1 mouse cellular context compared by ENCODE assay signal in genomic region chr3:159495243-159495801, GRCm38 (mm10).
TF ChIP-seq lines count a peak whose summit lies in the region.

TSS of gene Depdc1a (plus strand) at chr3:159495433.

TF ChIP-seq in CH12.LX, 34 proteins besides CTCF, POLR2A, EP300 and RAD21 (continued from another document):
- TF ChIP-seq UBTF (IDR thresholded peaks at IDR 0.05; ENCODE audit: low read depth, low read length) = peak; percentile 57; the same call in 1 of the 2 replicates
- TF ChIP-seq ZMIZ1 (IDR thresholded peaks at IDR 0.05; ENCODE audit: low read depth, low read length) = peak; percentile 91
- TF ChIP-seq JUND (conservative IDR thresholded peaks at IDR 0.05; ENCODE audit: low read depth, low read length) = no peak
- TF ChIP-seq CHD2 (IDR thresholded peaks at IDR 0.05; ENCODE audit: low read length) = no peak
- TF ChIP-seq JUN (IDR thresholded peaks at IDR 0.05; ENCODE audit: insufficient read depth, low read depth, low read length) = no peak
- peak; percentile 91 for TF ChIP-seq TBP (conservative IDR thresholded peaks at IDR 0.05; ENCODE audit: low read depth, low read length)
- no peak for TF ChIP-seq GABPA (IDR thresholded peaks at IDR 0.05; ENCODE audit: insufficient replicate concordance, low read depth, low read length)
- TF ChIP-seq POLR2AphosphoS2 (IDR thresholded peaks at IDR 0.05; ENCODE audit: low read depth, low read length) = peak; percentile 91
- TF ChIP-seq SMC3 (IDR thresholded peaks at IDR 0.05; ENCODE audit: low read depth, low read length) = no peak
- no peak for TF ChIP-seq CHD1 (IDR thresholded peaks at IDR 0.05; ENCODE audit: low read depth, low read length)
- TF ChIP-seq IRF4 (IDR thresholded peaks at IDR 0.05; ENCODE audit: low read depth, low read length) = no peak; the same call in 1 of the 2 replicates
- peak; percentile 93 for TF ChIP-seq MAX (IDR thresholded peaks at IDR 0.05; ENCODE audit: low read length)
